8 mouse cellular contexts compared by ENCODE assay signal in genomic region chr6:82740269-82740668, GRCm38 (mm10). TPM values are rescaled to one million over a fixed set of nuclear protein-coding genes. Genes with fewer than 3 reads are reported as not detected.
DNase-seq lines count a peak whose midpoint lies in the region; ATAC-seq and TF ChIP-seq lines count a peak whose summit lies in the region.

No protein-coding gene starts in this region.

- TF ChIP-seq POLR2A in brain, embryonic 14.5 days (IDR thresholded peaks at IDR 0.05; ENCODE audit: borderline replicate concordance, extremely low read depth, insufficient read depth, insufficient read length, poor library complexity, severe bottlenecking) = no peak

- H3K4me2 ChIP-seq in hindbrain, embryonic 12.5 days (replicated peaks) = no peak overlapping the region

- H3K27me3 ChIP-seq in forebrain, embryonic 10.5 days (ENCODE audit: poor library complexity, severe bottlenecking) = no peaks in the 10 kb centered on the region
- no peaks in the 10 kb centered on the region for H3K27me3 ChIP-seq in hindbrain, embryonic 12.5 days

- peak; percentile 42 for DNase-seq in cerebellum, adult 11 months
- DNase-seq in brain, embryonic 14.5 days (ENCODE audit: low read depth) = peak; percentile 90
- DNase-seq in forebrain, embryonic 10.5 days (ENCODE audit: extremely low spot score, low spot score) = peak; percentile 49
- DNase-seq in layer of hippocampus, postnatal 14 days (ENCODE audit: low spot score in 2 of 2) = peak; percentile 48 to 77
- DNase-seq in lung, postnatal 25 days (ENCODE audit: low spot score) = peak; percentile 77
- peak; percentile 13 for DNase-seq in right cerebral cortex, postnatal 25 days

- peak; percentile 77; the same call in 1 of the 2 replicates for TF ChIP-seq CTCF in brain, embryonic 14.5 days (IDR thresholded peaks at IDR 0.05; ENCODE audit: borderline replicate concordance, extremely low read depth, insufficient read depth, insufficient read length)

- no peak overlapping the region for H3K27ac ChIP-seq in forebrain, embryonic 10.5 days
- no peak overlapping the region for H3K27ac ChIP-seq in hindbrain, embryonic 12.5 days

- no peak overlapping the region for H3K9ac ChIP-seq in hindbrain, embryonic 12.5 days

- no peaks in the 10 kb centered on the region for H3K4me1 ChIP-seq in forebrain, embryonic 10.5 days
- no peaks in the 10 kb centered on the region for H3K4me1 ChIP-seq in hindbrain, embryonic 12.5 days

- 43% methylated on average over 6 of the region's 6 CpGs for WGBS in forebrain, embryonic 10.5 days
- WGBS in hindbrain, embryonic 12.5 days = 38% methylated on average over 6 of the region's 6 CpGs

- no peaks in the 10 kb centered on the region for H3K9me3 ChIP-seq in forebrain, embryonic 10.5 days
- no peaks in the 10 kb centered on the region for H3K9me3 ChIP-seq in hindbrain, embryonic 12.5 days (replicated peaks)

- H3K4me3 ChIP-seq in forebrain, embryonic 10.5 days = no peak overlapping the region
- no peak overlapping the region for H3K4me3 ChIP-seq in hindbrain, embryonic 12.5 days

- ATAC-seq in cerebellum, adult (ENCODE audit: insufficient number of reproducible peaks, low FRiP score, low TSS enrichment) = no peak; the same call in 1 of the 2 replicates
- peak; percentile 57; the same call in 1 of the 2 replicates for ATAC-seq in hindbrain, embryonic 12.5 days (ENCODE audit: low FRiP score)

- peaks cover 95% of the 10 kb centered on the region for H3K36me3 ChIP-seq in forebrain, embryonic 10.5 days (replicated peaks)
- peaks cover 16% of the 10 kb centered on the region for H3K36me3 ChIP-seq in hindbrain, embryonic 12.5 days

RNA-seq across cellular contexts. Expression of gene Hk2, which starts 34.0 kb away (rescaled TPM):
- 3.6 and 4.7 TPM in 2 replicates for polyA plus RNA-seq in brain, embryonic 14.5 days (2012; rRNA removed)
- 36.1 and 39.0 TPM in 2 replicates for polyA plus RNA-seq in forebrain, embryonic 10.5 days (2016; fragmentation: Nextera tagmentation; extraction: Ambion mirVana)
- 9.5 and 11.8 TPM in 2 replicates for polyA plus RNA-seq in hindbrain, embryonic 12.5 days (2016; fragmentation: Nextera tagmentation; extraction: Ambion mirVana)
- total RNA-seq in layer of hippocampus, postnatal 14 days (2021) = 10 to 100 TPM in 1 of 2 experiments, 1 to 10 TPM in 1; 9.3 to 11.2 TPM

RNA-seq across cellular contexts. Expression of gene Pole4, which starts 35.1 kb away (rescaled TPM):
- 46.6 and 52.4 TPM in 2 replicates for polyA plus RNA-seq in brain, embryonic 14.5 days (2012; rRNA removed)
- 92.5 and 99.7 TPM in 2 replicates for polyA plus RNA-seq in forebrain, embryonic 10.5 days (2016; fragmentation: Nextera tagmentation; extraction: Ambion mirVana)
- 94.6 and 99.0 TPM in 2 replicates for polyA plus RNA-seq in hindbrain, embryonic 12.5 days (2016; fragmentation: Nextera tagmentation; extraction: Ambion mirVana)
- 10 to 100 TPM; 36.4 to 41.4 TPM for total RNA-seq in layer of hippocampus, postnatal 14 days (2021)

Comparison
In these comparisons a context has a peak if more than half of its experiments do, and no peak if none do; other contexts are left out.
1. DNase-seq: peak in every context shown above with its lines; median percentile 90 in brain, embryonic 14.5 days; 77 in lung, postnatal 25 days; 62 in layer of hippocampus, postnatal 14 days; 49 in forebrain, embryonic 10.5 days; 42 in cerebellum, adult 11 months; 13 in right cerebral cortex, postnatal 25 days.